8 mouse cellular contexts compared by ENCODE assay signal in the genomic region with DNA sequence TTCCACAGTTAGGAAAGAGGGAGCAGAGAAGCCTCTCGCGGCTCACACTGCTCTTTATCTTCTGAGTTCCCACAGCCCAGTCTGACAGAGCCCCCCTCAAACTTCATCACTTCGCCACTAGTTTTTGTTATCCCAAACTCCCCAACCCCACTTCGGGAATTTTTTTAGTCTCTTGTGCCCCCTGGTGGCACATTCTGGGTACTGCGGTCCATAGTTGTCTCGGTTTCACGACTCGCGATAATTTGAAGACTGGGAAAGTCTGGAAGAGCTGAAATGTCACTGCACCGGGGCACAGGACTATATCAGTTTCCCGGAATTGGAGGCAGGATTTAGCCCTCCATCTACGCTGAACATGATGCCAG. TPM values are rescaled to one million over a fixed set of nuclear protein-coding genes. Genes with fewer than 3 reads are reported as not detected.
DNase-seq lines count a peak whose midpoint lies in the region; ATAC-seq lines count a peak whose summit lies in the region.

No protein-coding gene starts in this region.

- WGBS in hindbrain, embryonic 13.5 days: 1% methylated on average over 12 of the region's 12 CpGs

- ATAC-seq in cerebellum, adult (ENCODE audit: insufficient number of reproducible peaks, low FRiP score, low TSS enrichment): no peak; the same call in 1 of the 2 replicates
- no peak for ATAC-seq in hindbrain, embryonic 13.5 days (ENCODE audit: low FRiP score)
- ATAC-seq in megakaryocyte, adult 5-6 weeks (ENCODE audit: poor library complexity, severe bottlenecking): peak; percentile 62

- peak; percentile 69 for DNase-seq in cerebellum, adult 11 months
- peak; percentile 59 to 84 for DNase-seq in cerebellum, adult 18-20 months
- peak; percentile 93 for DNase-seq in forelimb bud, embryonic 11.5 days (ENCODE audit: low read depth, low spot score)
- peak; percentile 69 to 79 for DNase-seq in layer of hippocampus, postnatal 36 days
- DNase-seq in spleen, postnatal 14 days (ENCODE audit: low spot score in 2 of 2): peak; percentile 48 to 57

- no peak overlapping the region for H3K27ac ChIP-seq in hindbrain, embryonic 13.5 days

- H3K36me3 ChIP-seq in hindbrain, embryonic 13.5 days: no peaks in the 10 kb centered on the region

- 0 out of 2 replicates have a peak overlapping the region, but pooled peaks have one; percentile 13 for H3K4me2 ChIP-seq in hindbrain, embryonic 13.5 days

- H3K4me3 ChIP-seq in hindbrain, embryonic 13.5 days: no peak overlapping the region

- peaks cover 13% of the 10 kb centered on the region for H3K27me3 ChIP-seq in hindbrain, embryonic 13.5 days

- H3K9ac ChIP-seq in hindbrain, embryonic 13.5 days: no peak overlapping the region

- H3K4me1 ChIP-seq in hindbrain, embryonic 13.5 days (replicated peaks): peaks cover 17% of the 10 kb centered on the region

- H3K9me3 ChIP-seq in hindbrain, embryonic 13.5 days: no peaks in the 10 kb centered on the region

RNA-seq across cellular contexts. Expression of a gene that starts 7.3 kb away (rescaled TPM):
- polyA plus RNA-seq in hindbrain, embryonic 13.5 days (2015; fragmentation: Nextera tagmentation; extraction: Ambion mirVana): 10.1 and 11.7 TPM in 2 replicates
- 10 to 100 TPM; 43.7 to 48.8 TPM for total RNA-seq in layer of hippocampus, postnatal 36 days (2021)
- total RNA-seq in megakaryocyte, adult 5-6 weeks (2015): 0.31 and 0.71 TPM in 2 replicates
- 0.99 and 1.1 TPM in 2 replicates for total RNA-seq in megakaryocyte, adult 5-6 weeks (2017)

RNA-seq across cellular contexts. Expression of a gene that starts 13.5 kb away (rescaled TPM):
- polyA plus RNA-seq in hindbrain, embryonic 13.5 days (2015; fragmentation: Nextera tagmentation; extraction: Ambion mirVana): 124 and 135 TPM in 2 replicates
- total RNA-seq in layer of hippocampus, postnatal 36 days (2021): 100 to 1,000 TPM; 198 to 206 TPM
- 0.04 TPM in 1 of 2 replicates, not detected in the other for total RNA-seq in megakaryocyte, adult 5-6 weeks (2015)
- 0.11 TPM in 1 of 2 replicates, not detected in the other for total RNA-seq in megakaryocyte, adult 5-6 weeks (2017)

RNA-seq across cellular contexts. Expression of a gene that starts 45.5 kb away (rescaled TPM):
- polyA plus RNA-seq in hindbrain, embryonic 13.5 days (2015; fragmentation: Nextera tagmentation; extraction: Ambion mirVana): 27.5 and 28.0 TPM in 2 replicates
- 10 to 100 TPM; 87.5 to 92.0 TPM for total RNA-seq in layer of hippocampus, postnatal 36 days (2021)
- total RNA-seq in megakaryocyte, adult 5-6 weeks (2015): 20.2 and 23.4 TPM in 2 replicates
- total RNA-seq in megakaryocyte, adult 5-6 weeks (2017): 84.3 and 106 TPM in 2 replicates

RNA-seq across cellular contexts. Expression of a gene that starts 46.4 kb away (rescaled TPM):
- 0.39 TPM in 1 of 2 replicates, not detected in the other for polyA plus RNA-seq in hindbrain, embryonic 13.5 days (2015; fragmentation: Nextera tagmentation; extraction: Ambion mirVana)
- total RNA-seq in layer of hippocampus, postnatal 36 days (2021): not detected
- 0.46 TPM in 1 of 2 replicates, not detected in the other for total RNA-seq in megakaryocyte, adult 5-6 weeks (2015)
- not detected in 2 replicates for total RNA-seq in megakaryocyte, adult 5-6 weeks (2017)

RNA-seq across cellular contexts. Expression of a gene that starts 46.4 kb away (rescaled TPM):
- 69.7 and 77.0 TPM in 2 replicates for polyA plus RNA-seq in hindbrain, embryonic 13.5 days (2015; fragmentation: Nextera tagmentation; extraction: Ambion mirVana)
- 10 to 100 TPM; 37.5 to 49.6 TPM for total RNA-seq in layer of hippocampus, postnatal 36 days (2021)
- 33.0 and 38.7 TPM in 2 replicates for total RNA-seq in megakaryocyte, adult 5-6 weeks (2015)
- total RNA-seq in megakaryocyte, adult 5-6 weeks (2017): 41.3 and 43.5 TPM in 2 replicates

Comparison
In these comparisons a context has a peak if more than half of its experiments do, and no peak if none do; other contexts are left out.
1. RNA of a gene that starts 7.3 kb away (total RNA-seq): 43.7 to 48.8 TPM in layer of hippocampus, postnatal 36 days; 0.31 to 1.1 TPM in megakaryocyte, adult 5-6 weeks; every median in the first group is over 10 times any median in the second.
2. RNA of a gene that starts 13.5 kb away (total RNA-seq): 198 to 206 TPM in layer of hippocampus, postnatal 36 days; 0.04 to 0.11 TPM in megakaryocyte, adult 5-6 weeks; every median in the first group is over 100 times any median in the second.
3. Peak in every context shown above with its lines, with median percentiles within 50 percentile points of each other: DNase-seq.